Mouse (Mus musculus) liver, embryonic 16.5 days (tissue): ENCODE data around the gene Gstp2. TPM values are rescaled to one million over a fixed set of nuclear protein-coding genes. Genes with fewer than 3 reads are reported as not detected.
A peak's percentile ranks its signal among the peaks of the same experiment; 100 is the strongest.
"Not testable (repeated sequence)": the region's sequence is repeated elsewhere in the genome, so short reads cannot be mapped to it uniquely, and the experiment has no call there.

Experiments used
- ATAC-seq: fragments of 200-750 bp; cut with Nextera tagmentation; 2 replicates; pipeline ENCODE4 v1.8.0; 2017; ENCODE audit warnings: low read depth, mild to moderate bottlenecking, moderate number of reproducible peaks, moderate library complexity
- H3K27ac ChIP-seq: fragments of 300-500 bp; sonication (generic); 2 replicates; pipeline ENCODE4 v1.5.1; 2014; ENCODE audit warnings: mild to moderate bottlenecking, low read length
- H3K27me3 ChIP-seq: fragments of 300-500 bp; sonication (generic); 2 replicates; pipeline ENCODE4 v1.6.1; 2014; ENCODE audit warnings: low read depth, low read length, mixed read lengths; ENCODE audit not compliant: control insufficient read depth, insufficient read depth
- H3K36me3 ChIP-seq: fragments of 300-500 bp; sonication (generic); 2 replicates; pipeline ENCODE4 v1.6.1; 2014; ENCODE audit warnings: mild to moderate bottlenecking; ENCODE audit not compliant: control insufficient read depth, insufficient read depth
- H3K4me1 ChIP-seq: fragments of 300-500 bp; sonication (generic); 2 replicates; pipeline ENCODE4 v1.6.1; 2014; ENCODE audit warnings: low read depth, low read length, mixed read lengths; ENCODE audit not compliant: control insufficient read depth
- H3K4me2 ChIP-seq: fragments of 300-500 bp; sonication (generic); 2 replicates; pipeline ENCODE4 v1.6.1; 2014; ENCODE audit warnings: low read depth, low read length, mixed read lengths
- H3K4me3 ChIP-seq: fragments of 300-500 bp; sonication (generic); 2 replicates; pipeline ENCODE4 v1.5.1; 2014; ENCODE audit warnings: low read depth, mild to moderate bottlenecking, low read length
- H3K9ac ChIP-seq: fragments of 300-500 bp; sonication (generic); 2 replicates; pipeline ENCODE4 v1.6.1; 2014; ENCODE audit warnings: low read depth, low read length
- H3K9me3 ChIP-seq: fragments of 300-500 bp; sonication (generic); replicated peaks from 2 replicates; pipeline ENCODE4 v1.6.1; 2016; ENCODE audit warnings: low read length; ENCODE audit not compliant: control insufficient read depth
- WGBS: fragments of 180-500 bp; shearing (Covaris S2); extraction: QIAGEN DNeasy Blood & Tissue Kit; methylation state at CpG from one replicate; pipeline ENCODE4 v1.1.7; 2014; ENCODE audit not compliant: insufficient replicate concordance; 5-methylcytosine and 5-hydroxymethylcytosine counted together
- polyA plus RNA-seq: library from polyadenylated mRNA; unstranded; fragments of >200 nt; fragmentation: Nextera tagmentation; extraction: Ambion mirVana; gene quantifications from 2 replicates; pipeline ENCODE4 v1.2.1, GENCODE M21; 2015

The Gstp2 gene
- polyA plus RNA-seq, 1 experiment from 2014 or later, result 6.1 TPM

DNA sequence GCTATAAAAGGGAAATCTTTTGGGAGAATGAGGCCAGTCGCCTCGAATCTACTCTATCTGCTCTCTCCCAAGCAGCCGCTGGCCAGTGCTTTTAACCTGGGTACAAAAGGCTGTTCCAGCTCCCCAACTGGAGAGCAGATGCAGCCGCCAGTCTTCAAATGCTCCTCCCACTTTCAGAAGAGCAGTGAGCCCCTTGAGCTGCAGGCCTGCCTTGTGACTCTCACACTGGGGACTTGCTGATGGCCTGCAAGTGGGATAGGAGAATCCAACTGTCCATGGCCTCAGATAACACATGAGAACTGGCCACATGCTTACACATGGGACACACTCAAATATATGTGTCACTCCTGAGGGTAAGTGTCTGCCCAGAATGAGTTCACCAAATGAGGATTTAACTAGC, 10.9 kb upstream of the Gstp2 start:
- no peak overlapping the region for H3K9ac ChIP-seq
- H3K4me2 ChIP-seq, result no peak overlapping the region
- H3K27ac ChIP-seq, result peak overlapping the region; percentile 75
- ATAC-seq, result no peak
- WGBS, result 50% methylated on average over 4 of the region's 4 CpGs
- H3K4me1 ChIP-seq, result peaks cover 40% of the 10 kb centered on the region
- H3K4me3 ChIP-seq, result no peak overlapping the region
- H3K27me3 ChIP-seq, result no peaks in the 10 kb centered on the region
- H3K9me3 ChIP-seq, result no peaks in the 10 kb centered on the region
- H3K36me3 ChIP-seq, result no peaks in the 10 kb centered on the region

DNA sequence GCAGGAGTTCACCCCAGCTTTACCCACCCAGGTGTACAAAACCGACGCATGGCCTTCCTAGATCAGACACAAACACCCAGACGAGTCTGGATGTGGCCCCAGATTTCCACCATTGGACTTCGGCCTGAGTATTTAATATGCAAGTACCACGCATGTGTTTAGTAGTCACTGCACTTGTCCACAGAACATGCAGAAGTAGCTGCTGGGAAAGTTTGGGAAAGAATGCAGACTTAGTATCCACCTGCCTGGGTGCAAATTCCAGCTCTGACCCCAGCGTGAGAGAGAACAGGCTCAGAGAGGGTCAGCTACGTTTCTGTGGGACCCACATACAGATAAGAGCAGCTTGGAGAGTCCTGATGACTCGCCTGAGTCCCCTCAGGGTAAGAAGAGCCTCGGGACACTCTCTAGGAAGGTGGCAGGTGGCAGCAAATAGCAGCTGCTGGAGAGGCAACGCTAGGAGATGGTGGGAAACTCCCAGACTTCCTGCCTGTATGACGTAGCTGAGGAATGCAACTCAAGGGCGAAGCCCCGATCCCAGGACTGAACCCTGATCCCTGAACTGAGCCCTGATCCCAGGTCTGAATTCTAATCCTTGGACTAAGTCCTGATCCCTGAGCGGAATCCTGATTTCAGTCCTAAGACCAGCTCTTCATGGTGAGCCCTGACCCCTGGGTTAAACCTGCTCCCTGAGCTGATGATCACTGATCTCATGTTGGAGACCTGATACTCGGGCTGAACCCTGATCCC, 10.3 kb upstream of the Gstp2 start:
- Histone ChIP-seq H3K36me3 (no peaks in the 10 kb centered on the region), H3K27me3 (no peaks in the 10 kb centered on the region), H3K9ac (0 out of 2 replicates have a peak overlapping the region, but pooled peaks have one; percentile 15), H3K4me1 (peaks cover 40% of the 10 kb centered on the region), H3K9me3 (no peaks in the 10 kb centered on the region), H3K4me3 (no peak overlapping the region), H3K4me2 (no peak overlapping the region), H3K27ac (peak overlapping the region; percentile 75)
- ATAC-seq, result no peak
- 49% methylated on average over 15 of the region's 15 CpGs for WGBS

DNA sequence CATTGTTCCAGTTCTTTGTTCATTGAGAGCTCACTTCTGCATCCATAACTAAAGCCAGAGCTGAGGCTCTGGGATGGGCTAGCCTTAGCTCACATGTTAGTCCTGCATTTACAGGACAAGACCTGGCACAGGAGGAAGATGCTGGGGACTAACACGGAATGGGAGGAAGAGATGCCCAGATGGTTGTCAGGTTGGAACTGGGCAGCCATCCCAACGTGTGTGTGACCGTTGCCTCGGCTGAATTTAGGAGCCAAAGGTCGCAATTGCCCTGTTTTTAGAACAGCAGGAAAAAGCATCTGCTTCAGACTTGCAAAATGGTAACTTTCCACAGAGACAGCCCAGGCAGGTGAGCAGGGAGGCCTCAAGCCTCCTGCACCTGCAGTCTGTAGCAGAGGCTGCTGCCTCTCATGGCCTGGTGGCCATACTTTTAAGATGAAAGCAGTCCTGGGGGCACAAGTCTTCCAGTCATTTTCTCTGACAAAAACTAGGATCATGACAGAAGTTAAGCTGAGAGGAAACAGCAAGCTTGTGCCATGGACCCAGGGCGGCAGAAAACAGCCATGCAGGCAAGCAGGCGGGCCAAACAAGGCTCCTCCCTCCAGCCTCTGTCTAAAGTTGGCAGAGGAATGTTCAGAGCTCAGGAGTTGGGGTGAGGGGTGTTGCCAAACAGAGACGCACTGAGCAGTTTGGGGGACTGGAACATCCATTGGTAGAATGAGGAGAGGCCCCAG, 9.6 kb upstream of the Gstp2 start:
- Histone ChIP-seq H3K4me2 (no peak overlapping the region), H3K9ac (no peak overlapping the region), H3K27me3 (no peaks in the 10 kb centered on the region), H3K9me3 (no peaks in the 10 kb centered on the region), H3K4me3 (no peak overlapping the region), H3K36me3 (no peaks in the 10 kb centered on the region), H3K4me1 (peaks cover 37% of the 10 kb centered on the region), H3K27ac (peak overlapping the region; percentile 31)
- WGBS, result 66% methylated on average over 8 of the region's 8 CpGs
- no peak for ATAC-seq

DNA sequence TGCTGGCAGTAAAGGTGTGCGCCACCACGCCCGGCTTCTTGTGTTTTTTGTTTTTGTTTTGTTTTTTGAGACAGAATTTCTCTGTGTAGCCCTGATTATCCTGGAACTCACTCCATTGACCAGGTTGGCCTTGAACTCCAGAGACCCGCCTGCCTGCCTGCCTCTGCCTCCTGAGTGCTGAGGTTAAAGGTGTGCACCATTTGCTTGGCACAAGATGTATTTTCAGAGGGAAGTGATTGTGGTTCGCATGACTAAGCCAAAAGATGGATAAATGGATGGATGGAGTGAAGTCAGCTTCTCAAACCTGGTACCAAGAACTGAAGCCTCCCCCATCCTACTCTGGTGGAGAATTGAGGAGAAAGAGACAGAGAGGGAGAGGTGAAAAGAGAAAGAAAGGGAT, 8.8 kb upstream of the Gstp2 start:
- Histone ChIP-seq H3K4me2 (no peak overlapping the region), H3K27ac (no peak overlapping the region), H3K9me3 (no peaks in the 10 kb centered on the region), H3K4me3 (no peak overlapping the region), H3K36me3 (no peaks in the 10 kb centered on the region), H3K4me1 (peaks cover 32% of the 10 kb centered on the region), H3K27me3 (no peaks in the 10 kb centered on the region), H3K9ac (no peak overlapping the region)
- 64% methylated on average over 5 of the region's 5 CpGs for WGBS
- no peak for ATAC-seq

DNA sequence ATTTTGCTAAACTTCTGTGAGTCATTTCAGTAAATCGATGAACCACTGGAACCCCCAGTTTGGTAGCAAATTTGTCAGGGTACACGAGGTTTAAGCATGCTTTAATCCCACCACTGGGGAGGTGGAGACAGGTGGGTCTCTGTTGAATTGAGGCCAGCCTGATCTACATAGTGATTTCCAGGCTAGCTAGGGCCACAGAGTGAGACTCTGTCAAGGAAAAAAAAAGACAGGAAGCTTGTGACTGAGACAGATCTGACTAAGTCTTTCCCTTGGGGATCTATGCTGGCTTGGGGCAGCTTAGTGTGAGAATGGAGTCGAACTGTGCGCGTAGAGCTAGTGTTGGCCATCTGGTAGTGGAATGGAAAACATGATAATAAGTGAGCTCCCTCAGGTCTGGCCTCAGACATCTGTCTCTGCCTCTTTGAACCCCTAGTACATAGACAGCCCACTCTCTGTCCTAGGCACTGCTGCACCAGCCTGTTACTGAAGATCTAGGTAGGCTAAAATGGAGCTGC, 6.8 kb upstream of the Gstp2 start:
- no peak overlapping the region for H3K27ac ChIP-seq
- no peaks in the 10 kb centered on the region for H3K9me3 ChIP-seq
- WGBS, result 60% methylated on average over 5 of the region's 5 CpGs

DNA sequence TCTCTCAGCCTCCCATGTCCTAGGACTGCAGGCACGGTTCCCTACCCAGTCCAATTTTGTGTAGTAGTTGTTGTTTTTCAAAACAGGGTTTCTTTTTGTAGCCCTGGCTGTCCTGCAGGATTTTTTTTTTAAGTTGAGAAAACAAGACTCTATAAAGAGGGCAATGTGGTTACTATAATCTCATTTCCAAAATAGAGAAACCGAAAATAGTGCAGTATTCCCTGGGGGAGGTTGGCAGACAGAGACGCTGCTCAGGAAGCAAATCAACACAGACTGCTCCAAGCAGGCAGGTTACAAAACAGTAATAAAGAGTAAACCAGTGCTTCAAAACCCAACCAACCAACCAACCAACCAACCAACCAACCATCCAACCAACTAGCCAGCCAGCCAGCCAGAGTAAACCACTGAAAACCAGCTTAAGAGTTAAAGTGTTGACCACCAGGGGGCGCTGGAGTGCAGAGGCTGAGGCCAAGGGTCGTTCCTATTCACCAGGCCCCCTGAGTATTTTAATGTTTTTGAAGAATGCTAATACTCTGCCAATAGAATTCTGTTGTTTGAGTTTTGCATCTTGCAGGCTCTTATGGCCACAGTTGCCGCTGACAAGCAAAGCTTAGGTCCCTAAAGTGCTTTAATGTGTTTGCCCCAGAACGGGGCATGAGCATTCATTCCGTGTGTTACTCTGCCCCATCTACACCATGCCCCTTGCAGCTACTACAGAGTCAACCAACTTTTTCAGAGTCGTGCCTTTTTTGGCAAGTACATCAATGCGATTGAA, 6.1 kb upstream of the Gstp2 start:
- no peak overlapping the region for H3K9ac ChIP-seq
- H3K4me2 ChIP-seq, result no peak overlapping the region
- no peak overlapping the region for H3K4me3 ChIP-seq
- H3K27me3 ChIP-seq, result no peaks in the 10 kb centered on the region
- H3K9me3 ChIP-seq, result no peaks in the 10 kb centered on the region
- no peaks in the 10 kb centered on the region for H3K36me3 ChIP-seq
- peaks cover 20% of the 10 kb centered on the region for H3K4me1 ChIP-seq
- ATAC-seq, result no peak
- 47% methylated on average over 10 of the region's 10 CpGs for WGBS
- H3K27ac ChIP-seq, result no peak overlapping the region

More for the DNA sequence above, 6.8 kb upstream of the Gstp2 start:
- Histone ChIP-seq H3K4me2 (no peak overlapping the region), H3K36me3 (no peaks in the 10 kb centered on the region), H3K27me3 (no peaks in the 10 kb centered on the region), H3K4me1 (peaks cover 17% of the 10 kb centered on the region), H3K9ac (no peak overlapping the region), H3K4me3 (no peak overlapping the region)
- ATAC-seq, result no peak

DNA sequence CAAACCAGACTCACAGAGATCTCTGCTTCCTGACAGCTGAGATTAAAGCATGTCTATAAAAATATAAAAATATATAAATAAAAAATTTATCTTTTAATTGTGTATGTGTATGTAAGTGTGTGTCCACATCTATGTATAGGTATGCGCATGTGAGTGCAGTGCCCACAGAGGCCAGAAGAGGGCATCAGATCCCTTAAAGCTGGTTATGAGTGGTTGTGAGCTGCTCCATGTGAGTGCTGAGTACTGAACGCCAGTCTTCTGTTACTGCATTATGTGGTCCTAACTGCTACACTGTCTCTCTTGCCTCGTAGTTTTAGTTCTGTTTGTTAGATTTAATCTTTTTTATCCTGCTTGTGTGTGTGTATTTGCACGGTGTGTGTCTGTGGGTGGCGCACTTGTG, 5.2 kb upstream of the Gstp2 start:
- WGBS, result 89% methylated on average over 5 of the region's 5 CpGs
- Histone ChIP-seq H3K27ac (no peak overlapping the region), H3K9me3 (no peaks in the 10 kb centered on the region), H3K4me1 (peaks cover 28% of the 10 kb centered on the region), H3K4me3 (no peak overlapping the region), H3K9ac (no peak overlapping the region), H3K4me2 (no peak overlapping the region), H3K36me3 (no peaks in the 10 kb centered on the region), H3K27me3 (no peaks in the 10 kb centered on the region)
- no peak for ATAC-seq

DNA sequence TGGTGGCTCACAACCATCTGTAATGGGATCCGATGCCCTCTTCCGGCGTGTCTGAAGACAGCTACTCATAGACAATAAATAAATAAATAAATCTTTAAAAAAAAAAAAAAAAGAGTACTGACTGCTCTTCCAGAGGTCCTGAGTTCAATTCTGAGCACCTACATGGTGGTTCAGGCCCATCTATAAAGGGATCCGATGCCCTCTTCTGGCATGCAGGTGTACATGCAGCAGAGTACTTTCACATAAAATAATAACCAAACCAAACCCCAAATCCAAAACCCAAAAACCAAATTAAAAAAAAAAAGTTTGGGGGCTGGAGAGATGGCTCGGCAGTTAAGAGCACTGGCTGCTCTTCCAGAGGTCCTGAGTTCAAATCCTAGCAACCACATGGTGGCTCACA, 3.2 kb upstream of the Gstp2 start:
- H3K4me1 ChIP-seq, result peaks cover 36% of the 10 kb centered on the region
- H3K9me3 ChIP-seq, H3K4me2 ChIP-seq, H3K27me3 ChIP-seq, ATAC-seq, H3K9ac ChIP-seq, H3K4me3 ChIP-seq, H3K27ac ChIP-seq, H3K36me3 ChIP-seq: not testable (repeated sequence)
- 68% methylated on average over 5 of the region's 5 CpGs for WGBS
